Mouse (Mus musculus) urinary bladder, postnatal 36 days (tissue): ENCODE results near the gene Defa32.
"Not testable (repeated sequence)": the region's sequence is repeated elsewhere in the genome, so short reads cannot be mapped to it uniquely, and the experiment has no call there.

Source experiments
- DNase-seq, 2 experiments: peaks; one replicate each; pipeline ENCODE4 v3.0.0; 2022; ENCODE audit warnings: low spot score in 2 of 2, mixed read lengths in 1 of 2

Defa32 gene

DNA sequence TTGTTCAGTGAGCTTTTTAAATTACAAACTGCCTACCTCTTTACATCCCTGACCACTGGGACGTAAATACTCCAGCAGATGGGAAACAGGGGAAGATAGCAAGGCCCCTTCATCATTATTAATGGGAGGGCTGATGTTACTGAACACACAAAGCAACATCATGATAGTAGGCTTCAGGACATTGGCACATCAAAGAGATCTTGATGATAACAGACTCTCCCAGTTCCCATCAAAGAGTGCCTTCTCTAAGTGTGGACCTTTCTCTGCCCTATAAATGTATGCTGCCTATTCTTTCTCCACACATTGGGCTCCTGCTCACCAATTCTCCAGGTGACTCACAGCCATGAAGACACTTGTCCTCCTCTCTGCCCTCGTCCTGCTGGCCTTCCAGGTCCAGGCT is at the start of gene Defa32:
Gene Defa32 (plus strand): TSS at position 301 of the 400 bp plus-strand sequence.
- not testable (repeated sequence) for DNase-seq

DNA sequence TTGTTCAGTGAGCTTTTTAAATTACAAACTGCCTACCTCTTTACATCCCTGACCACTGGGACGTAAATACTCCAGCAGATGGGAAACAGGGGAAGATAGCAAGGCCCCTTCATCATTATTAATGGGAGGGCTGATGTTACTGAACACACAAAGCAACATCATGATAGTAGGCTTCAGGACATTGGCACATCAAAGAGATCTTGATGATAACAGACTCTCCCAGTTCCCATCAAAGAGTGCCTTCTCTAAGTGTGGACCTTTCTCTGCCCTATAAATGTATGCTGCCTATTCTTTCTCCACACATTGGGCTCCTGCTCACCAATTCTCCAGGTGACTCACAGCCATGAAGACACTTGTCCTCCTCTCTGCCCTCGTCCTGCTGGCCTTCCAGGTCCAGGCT is 19.9 kb upstream of the Defa32 start, which contains the start of gene Defa20:
Gene Defa20 (plus strand): TSS at position 301 of the 400 bp plus-strand sequence.
- not testable (repeated sequence) for DNase-seq

DNA sequence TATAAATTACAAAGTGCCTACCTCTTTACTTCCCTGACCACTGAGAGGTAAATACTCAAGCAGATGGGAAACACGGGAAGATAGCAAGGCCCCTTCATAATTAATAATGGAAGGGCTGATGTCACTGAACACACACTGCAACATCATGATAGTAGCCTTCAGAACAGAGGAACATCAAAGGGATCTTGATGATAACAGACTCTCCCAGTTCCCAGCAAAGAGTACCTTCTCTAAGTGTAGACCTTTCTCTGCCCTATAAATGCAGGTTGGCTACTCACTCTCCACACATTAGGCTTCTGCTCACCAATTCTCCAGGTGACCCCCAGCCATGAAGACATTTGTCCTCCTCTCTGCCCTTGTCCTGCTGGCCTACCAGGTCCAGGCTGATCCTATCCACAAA is 36.3 kb downstream of the Defa32 start, which contains the start of gene Defa37:
Gene Defa37 (plus strand): TSS at position 301 of the 400 bp plus-strand sequence.
- DNase-seq = not testable (repeated sequence)
